Mouse (Mus musculus): ENCODE data around the gene Atp5l.

DNA sequence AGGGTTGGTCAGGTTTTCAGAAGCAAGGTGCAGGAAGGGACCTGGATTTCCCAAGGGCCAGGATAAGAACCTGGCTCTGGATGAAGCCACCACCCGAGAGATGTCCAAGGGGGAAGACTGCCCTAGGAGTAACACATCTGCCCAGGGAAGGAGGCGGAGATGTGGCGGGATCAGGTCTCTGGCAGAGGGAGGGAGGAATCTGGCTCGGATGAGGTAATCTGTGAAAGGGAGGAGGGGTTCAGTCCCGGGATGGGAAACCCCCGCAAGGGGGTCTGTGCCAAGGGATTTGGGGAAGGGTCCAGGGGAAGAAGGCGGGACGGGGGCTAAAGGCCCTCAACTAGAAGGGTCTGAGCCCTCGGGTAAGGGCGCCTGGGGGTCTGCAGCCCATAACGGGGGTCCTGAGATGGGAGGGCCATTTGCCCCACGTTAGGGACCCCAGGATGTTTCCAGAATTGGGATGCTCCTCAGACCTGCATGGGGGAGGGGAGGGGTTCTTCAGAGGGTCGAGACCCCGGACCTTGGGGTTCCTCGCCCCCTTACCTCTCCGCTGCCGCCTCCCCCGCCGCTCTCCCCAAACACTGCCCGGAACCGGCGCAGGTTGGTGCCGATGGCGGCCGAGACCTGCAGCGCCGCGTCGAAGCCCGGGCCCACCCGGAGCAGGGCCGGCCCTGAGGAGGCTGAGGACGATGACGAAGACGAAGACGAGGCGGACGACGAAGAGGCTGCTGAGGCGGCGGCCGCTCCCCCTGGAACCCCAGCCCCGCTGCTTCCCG, 40.0 kb downstream of the Atp5l start:
- no peak for TF ChIP-seq GATA1 (IDR thresholded peaks at IDR 0.05; ENCODE audit: low read length)
- no peak for TF ChIP-seq TAL1 (IDR thresholded peaks at IDR 0.05; ENCODE audit: low read length)

All from erythroblast, embryonic 14.5 days (primary cell).